Mouse (Mus musculus) hindbrain, embryonic 12.5 days (tissue): ENCODE measurements around the gene Asb7. TPM values are rescaled to one million over a fixed set of nuclear protein-coding genes. Genes with fewer than 3 reads are reported as not detected.

Source experiments
- ATAC-seq: fragments of 200-750 bp; cut with Nextera tagmentation; 2 replicates; pipeline ENCODE4 v1.8.0; 2017; ENCODE audit warnings: moderate TSS enrichment; ENCODE audit not compliant: low FRiP score
- H3K27ac ChIP-seq: fragments of 300-500 bp; sonication (generic); 2 replicates; pipeline ENCODE4 v1.5.1; 2016; ENCODE audit warnings: mild to moderate bottlenecking
- H3K27me3 ChIP-seq: fragments of 300-500 bp; sonication (generic); 2 replicates; pipeline ENCODE4 v1.6.1; 2016; ENCODE audit warnings: mild to moderate bottlenecking
- H3K36me3 ChIP-seq: fragments of 300-500 bp; sonication (generic); 2 replicates; pipeline ENCODE4 v1.6.1; 2016; ENCODE audit warnings: mild to moderate bottlenecking
- H3K4me1 ChIP-seq: fragments of 300-500 bp; sonication (generic); 2 replicates; pipeline ENCODE4 v1.6.1; 2016
- H3K4me2 ChIP-seq: fragments of 300-500 bp; sonication (generic); replicated peaks from 2 replicates; pipeline ENCODE4 v1.6.1; 2016; ENCODE audit warnings: mild to moderate bottlenecking
- H3K4me3 ChIP-seq: fragments of 300-500 bp; sonication (generic); 2 replicates; pipeline ENCODE4 v1.5.1; 2016; ENCODE audit warnings: mild to moderate bottlenecking
- H3K9ac ChIP-seq: fragments of 300-500 bp; sonication (generic); 2 replicates; pipeline ENCODE4 v1.6.1; 2016; ENCODE audit warnings: mild to moderate bottlenecking, moderate library complexity
- H3K9me3 ChIP-seq: fragments of 300-500 bp; sonication (generic); replicated peaks from 2 replicates; pipeline ENCODE4 v1.6.1; 2016; ENCODE audit warnings: mild to moderate bottlenecking
- WGBS: fragments of 180-500 bp; shearing (Covaris S2); methylation state at CpG from one replicate; pipeline ENCODE4 v1.1.7; 2016; 5-methylcytosine and 5-hydroxymethylcytosine counted together
- polyA plus RNA-seq: library from polyadenylated mRNA; unstranded; fragments of >200 nt; fragmentation: Nextera tagmentation; extraction: Ambion mirVana; gene quantifications from 2 replicates; pipeline ENCODE4 v1.2.1, GENCODE M21; 2016

Gene Asb7
- polyA plus RNA-seq, 1 experiment from 2014 or later = 20.6 TPM

DNA sequence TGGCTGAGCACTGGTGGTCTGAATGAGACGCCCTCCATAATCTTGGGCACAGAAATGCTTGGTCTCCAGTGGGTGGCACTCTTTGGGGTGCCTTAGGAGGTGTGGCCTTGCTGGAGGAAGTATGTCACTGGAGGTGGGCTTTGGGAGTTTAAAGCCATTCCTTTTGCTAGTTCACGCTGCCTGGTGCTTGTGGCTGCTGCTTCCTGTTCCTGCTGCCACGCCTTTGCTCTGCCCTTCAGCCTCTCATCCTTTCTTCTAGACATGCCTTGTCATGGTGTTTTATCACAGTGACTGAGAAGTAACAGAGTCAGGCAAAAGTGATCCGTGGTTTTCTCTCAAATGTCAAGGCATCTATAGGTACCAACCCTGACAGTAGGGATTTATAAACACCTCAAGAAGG is 37.2 kb downstream of the Asb7 start:
- Histone ChIP-seq H3K27me3 (no peaks in the 10 kb centered on the region), H3K9ac (no peak overlapping the region), H3K9me3 (no peaks in the 10 kb centered on the region), H3K36me3 (peaks cover 40% of the 10 kb centered on the region), H3K4me1 (no peaks in the 10 kb centered on the region), H3K4me3 (no peak overlapping the region), H3K27ac (no peak overlapping the region), H3K4me2 (no peak overlapping the region)
- 88% methylated on average over 4 of the region's 4 CpGs for WGBS
- ATAC-seq = no peak

DNA sequence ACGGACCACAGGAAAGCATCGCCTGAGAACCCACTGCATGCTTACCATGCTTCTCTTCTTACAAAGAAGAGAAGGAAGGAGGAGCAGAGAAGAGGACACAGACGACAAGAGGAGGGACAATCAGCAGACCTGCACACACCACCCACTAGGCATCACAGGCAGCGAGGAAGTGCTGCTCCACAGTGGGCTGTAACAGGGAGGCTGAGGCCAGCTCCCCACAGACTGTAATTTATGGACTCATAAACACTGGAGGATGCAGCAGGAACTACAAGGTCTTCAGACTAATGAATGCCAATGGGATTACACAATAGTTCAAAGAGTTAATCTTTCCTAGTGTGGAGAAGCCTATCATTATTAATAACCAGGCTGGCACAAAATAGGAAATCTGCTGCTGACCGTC is 38.5 kb downstream of the Asb7 start:
- Histone ChIP-seq H3K36me3 (peaks cover 32% of the 10 kb centered on the region), H3K27ac (no peak overlapping the region), H3K27me3 (no peaks in the 10 kb centered on the region), H3K4me1 (no peaks in the 10 kb centered on the region), H3K9ac (no peak overlapping the region), H3K9me3 (no peaks in the 10 kb centered on the region), H3K4me2 (no peak overlapping the region), H3K4me3 (no peak overlapping the region)
- no peak for ATAC-seq
- WGBS = 82% methylated on average over 5 of the region's 5 CpGs

DNA sequence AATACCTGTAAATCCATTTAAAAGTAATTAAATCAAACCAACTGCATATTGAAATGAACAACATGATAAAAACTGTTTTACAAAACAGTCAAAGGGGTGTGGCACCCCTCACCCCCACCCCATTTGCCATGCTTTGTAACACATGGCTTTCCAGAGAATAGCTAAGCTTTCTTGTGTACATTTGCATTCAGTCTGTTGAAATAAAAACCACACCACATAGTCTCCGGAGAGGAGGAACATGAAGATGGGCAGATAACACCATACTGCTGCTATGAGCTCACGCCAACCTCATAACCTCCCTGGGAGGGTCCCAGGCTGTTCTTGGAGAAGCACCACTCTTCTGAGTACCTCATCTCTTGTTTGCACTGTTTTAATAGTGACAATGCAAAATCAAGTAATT is 40.2 kb downstream of the Asb7 start:
- H3K4me2 ChIP-seq = no peak overlapping the region
- no peaks in the 10 kb centered on the region for H3K9me3 ChIP-seq
- peaks cover 18% of the 10 kb centered on the region; the same call in 1 of the 2 replicates for H3K36me3 ChIP-seq
- no peaks in the 10 kb centered on the region for H3K27me3 ChIP-seq
- no peak for ATAC-seq
- H3K4me3 ChIP-seq = no peak overlapping the region
- H3K4me1 ChIP-seq = no peaks in the 10 kb centered on the region
- no peak overlapping the region for H3K9ac ChIP-seq
- no peak overlapping the region for H3K27ac ChIP-seq
- 94% methylated on average over 2 of the region's 2 CpGs for WGBS

DNA sequence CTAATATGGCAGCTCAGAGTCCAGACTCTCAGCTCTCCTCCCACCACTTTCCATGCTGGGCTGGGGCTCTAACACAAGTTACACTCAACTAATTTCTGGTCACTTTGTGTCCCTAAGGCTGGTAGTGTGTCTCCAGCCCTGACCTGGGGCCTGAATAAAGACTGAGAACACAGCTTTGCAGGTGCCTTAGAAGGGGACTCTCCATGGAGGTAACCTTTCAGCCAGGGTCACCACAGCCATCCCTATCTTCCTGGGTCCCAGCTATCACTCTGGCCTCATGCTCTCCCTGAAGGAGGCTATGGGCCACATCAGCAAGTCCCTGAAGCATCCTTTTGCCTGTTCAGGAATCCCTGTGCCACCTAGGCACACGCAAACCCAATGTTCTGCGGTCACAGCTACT is 43.7 kb downstream of the Asb7 start:
- Histone ChIP-seq H3K27me3 (no peaks in the 10 kb centered on the region), H3K4me1 (no peaks in the 10 kb centered on the region), H3K9ac (no peak overlapping the region), H3K27ac (no peak overlapping the region), H3K4me3 (no peak overlapping the region), H3K4me2 (no peak overlapping the region), H3K9me3 (no peaks in the 10 kb centered on the region), H3K36me3 (peaks cover 23% of the 10 kb centered on the region)
- no peak for ATAC-seq
- 92% methylated on average over 2 of the region's 2 CpGs for WGBS

DNA sequence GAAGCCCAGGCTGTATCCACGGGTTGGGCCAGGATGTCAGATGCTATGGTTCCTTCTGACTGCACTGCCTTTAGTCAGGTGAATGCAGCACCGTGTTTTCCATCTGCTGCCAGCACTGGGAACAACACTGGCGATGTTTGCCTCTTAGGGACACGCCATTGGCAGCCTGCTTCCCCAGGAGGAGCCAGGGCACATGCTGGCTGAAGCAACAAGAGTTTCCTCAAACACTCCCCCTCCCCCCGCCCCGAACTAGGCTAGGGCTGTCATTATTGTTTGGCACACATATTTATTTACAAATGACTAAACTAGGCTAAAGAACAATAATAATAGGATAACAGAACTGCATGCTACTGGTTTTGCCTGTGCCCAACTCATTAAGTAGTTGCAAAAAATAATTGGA is 56.0 kb downstream of the Asb7 start:
- no peaks in the 10 kb centered on the region for H3K27me3 ChIP-seq
- H3K4me1 ChIP-seq = no peaks in the 10 kb centered on the region
- no peak overlapping the region for H3K4me2 ChIP-seq
- H3K36me3 ChIP-seq = no peaks in the 10 kb centered on the region
- no peak overlapping the region for H3K4me3 ChIP-seq
- 71% methylated on average over 6 of the region's 6 CpGs for WGBS
- H3K27ac ChIP-seq = no peak overlapping the region
- H3K9ac ChIP-seq = no peak overlapping the region
- H3K9me3 ChIP-seq = no peaks in the 10 kb centered on the region
- no peak for ATAC-seq

DNA sequence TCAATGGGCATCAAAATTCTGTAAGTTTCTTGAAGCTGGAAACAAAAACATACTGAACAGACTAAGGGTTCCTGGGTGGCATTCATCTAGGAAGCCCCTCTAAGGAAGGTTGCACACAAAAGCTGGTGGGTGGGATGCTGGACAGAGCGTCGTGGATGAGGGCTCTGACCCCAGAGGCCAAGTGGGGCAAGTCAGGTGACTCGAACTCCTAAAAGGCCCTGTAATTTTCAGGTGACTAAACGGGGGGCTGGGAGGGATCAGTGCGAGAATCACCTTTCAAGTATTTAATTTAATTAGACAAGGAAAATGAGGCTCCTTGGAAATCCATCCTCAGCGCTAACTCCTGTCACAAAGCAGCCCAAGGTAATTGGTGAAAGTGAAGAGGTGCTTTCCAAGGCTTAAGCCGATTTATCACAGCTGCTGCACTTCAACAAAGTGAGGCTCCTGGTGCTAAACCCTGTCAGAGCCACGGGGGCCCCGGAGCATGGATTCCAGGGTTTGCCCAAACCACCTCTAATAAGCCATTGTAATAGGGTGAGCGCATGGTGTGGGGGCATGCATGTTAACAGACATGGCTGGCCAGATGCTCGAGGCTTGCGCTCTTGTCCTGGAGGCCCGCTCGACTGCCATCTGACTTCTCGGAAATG is 59.1 kb downstream of the Asb7 start:
- H3K27me3 ChIP-seq = no peaks in the 10 kb centered on the region
- H3K4me2 ChIP-seq = no peak overlapping the region
- H3K9ac ChIP-seq = no peak overlapping the region
- no peaks in the 10 kb centered on the region for H3K4me1 ChIP-seq
- H3K4me3 ChIP-seq = no peak overlapping the region
- H3K36me3 ChIP-seq = no peaks in the 10 kb centered on the region
- 0 out of 2 replicates have a peak, but pooled peaks cover 4% of the 10 kb centered on the region for H3K9me3 ChIP-seq
- no peak for ATAC-seq
- WGBS = 70% methylated on average over 15 of the region's 15 CpGs
- no peak overlapping the region for H3K27ac ChIP-seq

DNA sequence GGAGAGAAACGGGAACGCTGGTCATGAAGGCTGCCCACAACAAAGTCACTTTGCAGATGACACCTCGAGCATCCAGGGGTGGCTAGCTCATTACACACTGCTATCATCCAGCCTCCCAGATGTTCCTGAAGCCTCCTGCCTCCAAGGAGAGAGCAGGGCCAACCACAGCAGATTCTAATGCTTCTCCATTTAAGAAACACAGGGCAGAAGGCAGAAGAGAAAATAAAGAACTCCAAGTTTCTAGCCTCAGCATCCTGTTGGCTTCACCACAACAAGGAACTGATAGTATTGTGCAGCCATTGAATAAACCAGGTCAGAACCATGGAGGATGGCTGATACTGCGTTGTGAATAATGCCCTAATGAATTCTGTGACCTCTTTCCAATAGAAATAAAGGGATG is 60.0 kb downstream of the Asb7 start:
- Histone ChIP-seq H3K4me2 (no peak overlapping the region), H3K4me1 (no peaks in the 10 kb centered on the region), H3K27ac (no peak overlapping the region), H3K36me3 (no peaks in the 10 kb centered on the region), H3K9me3 (0 out of 2 replicates have a peak, but pooled peaks cover 4% of the 10 kb centered on the region), H3K9ac (no peak overlapping the region), H3K4me3 (no peak overlapping the region), H3K27me3 (no peaks in the 10 kb centered on the region)
- no peak for ATAC-seq
- 69% methylated on average over 4 of the region's 4 CpGs for WGBS

DNA sequence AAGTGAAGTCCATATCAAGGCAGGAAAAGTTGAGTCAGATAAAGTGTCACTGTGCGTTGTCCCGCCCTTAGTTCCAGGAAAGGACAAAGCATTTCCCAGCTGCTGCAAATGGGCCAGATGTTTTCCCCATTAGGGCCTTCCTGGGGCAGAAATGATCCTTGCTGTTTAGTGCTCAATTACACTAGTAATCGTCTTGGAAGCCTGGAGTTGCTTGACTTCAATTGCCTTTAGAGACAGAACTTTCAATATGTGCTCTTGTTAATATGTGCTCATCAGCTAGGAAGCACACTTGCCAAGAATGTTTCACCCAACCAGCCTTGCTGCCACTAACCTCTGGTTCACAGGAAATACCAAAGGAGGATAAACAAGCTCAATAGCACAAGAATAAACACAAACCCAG is 66.0 kb downstream of the Asb7 start:
- ATAC-seq = no peak
- H3K27ac ChIP-seq = no peak overlapping the region
- 61% methylated on average over 3 of the region's 3 CpGs for WGBS

DNA sequence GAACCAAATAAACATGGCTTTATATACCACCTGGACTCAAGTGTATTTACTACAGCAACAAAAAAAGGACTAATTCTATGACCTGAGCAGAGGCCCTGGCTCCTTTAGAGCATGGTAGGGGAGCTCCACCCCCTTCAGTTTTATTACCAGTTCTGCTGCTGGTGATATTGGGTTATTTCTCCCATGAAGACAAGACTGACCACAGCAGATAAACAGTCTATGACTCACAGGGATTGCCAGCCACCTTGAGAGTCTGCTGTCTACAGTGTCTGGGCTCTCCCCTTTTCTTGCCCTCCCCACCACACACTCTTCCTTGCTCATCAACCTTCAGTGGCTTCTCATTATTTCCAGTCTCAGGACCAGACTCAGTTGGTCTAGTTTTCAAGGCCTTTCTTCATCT is 87.5 kb downstream of the Asb7 start:
- no peak overlapping the region for H3K27ac ChIP-seq
- no peaks in the 10 kb centered on the region for H3K27me3 ChIP-seq
- no peak for ATAC-seq
- H3K4me3 ChIP-seq = no peak overlapping the region
- no peak overlapping the region for H3K4me2 ChIP-seq
- no peaks in the 10 kb centered on the region for H3K4me1 ChIP-seq
- no peaks in the 10 kb centered on the region for H3K9me3 ChIP-seq
- no peaks in the 10 kb centered on the region for H3K36me3 ChIP-seq
- no peak overlapping the region for H3K9ac ChIP-seq

More for the DNA sequence above, 66.0 kb downstream of the Asb7 start:
- H3K36me3 ChIP-seq = no peaks in the 10 kb centered on the region
- no peak overlapping the region for H3K4me3 ChIP-seq
- 0 out of 2 replicates have a peak, but pooled peaks cover 4% of the 10 kb centered on the region for H3K4me1 ChIP-seq
- no peaks in the 10 kb centered on the region for H3K27me3 ChIP-seq
- H3K9ac ChIP-seq = no peak overlapping the region
- 0 out of 2 replicates have a peak, but pooled peaks cover 4% of the 10 kb centered on the region for H3K9me3 ChIP-seq
- H3K4me2 ChIP-seq = no peak overlapping the region

DNA sequence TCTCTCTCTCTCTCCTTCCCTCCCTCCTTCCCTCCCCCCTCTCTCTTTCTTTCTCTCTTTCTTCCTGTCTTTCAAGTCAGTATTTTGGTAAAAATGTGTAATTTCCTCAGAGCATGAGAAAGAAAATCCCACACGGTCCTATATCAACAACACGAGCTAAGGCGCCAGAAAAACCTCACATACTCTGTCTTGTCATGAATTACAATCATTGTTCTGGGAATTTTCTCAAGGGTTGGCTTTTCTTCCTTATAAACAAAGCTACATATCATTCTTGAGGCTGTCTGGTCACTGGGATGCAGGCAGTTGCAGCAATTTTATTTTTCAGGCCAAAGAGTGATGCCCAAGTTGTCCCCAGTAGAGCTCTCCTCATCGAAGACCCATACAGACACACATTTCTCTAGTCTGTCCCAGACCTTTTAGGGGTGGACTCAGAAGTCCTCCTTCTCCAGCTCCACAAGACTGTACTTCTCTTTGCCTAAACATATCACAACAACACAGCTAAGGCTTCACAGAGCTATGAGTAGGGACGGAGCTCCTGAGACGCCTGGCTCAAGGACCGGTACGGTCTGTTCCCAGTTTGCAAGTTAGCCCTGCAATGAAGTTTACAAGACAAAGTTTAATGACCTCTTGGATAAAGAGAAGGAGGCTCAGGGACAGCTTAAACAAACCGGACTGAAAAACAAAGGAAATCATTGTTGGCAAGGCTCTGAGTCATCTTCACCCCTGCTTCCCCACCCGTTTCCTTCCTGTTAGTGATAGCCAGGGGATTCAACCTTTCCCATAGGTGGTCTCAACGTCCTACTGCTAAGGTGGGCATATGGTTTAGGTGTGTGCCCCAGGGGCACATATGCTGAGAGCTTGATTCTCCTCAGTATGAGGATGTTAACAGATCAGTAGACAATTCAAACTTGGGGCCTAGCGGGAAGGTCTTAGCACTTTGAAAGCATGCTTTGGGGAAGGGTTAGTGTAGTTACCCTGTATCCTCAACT is 88.5 kb downstream of the Asb7 start:
- 80% methylated on average over 12 of the region's 12 CpGs for WGBS
- H3K4me2 ChIP-seq = no peak overlapping the region
- H3K27ac ChIP-seq = no peak overlapping the region
- H3K27me3 ChIP-seq = no peaks in the 10 kb centered on the region
- no peak overlapping the region for H3K4me3 ChIP-seq
- ATAC-seq = no peak
- H3K9ac ChIP-seq = no peak overlapping the region
- H3K9me3 ChIP-seq = no peaks in the 10 kb centered on the region
- H3K36me3 ChIP-seq = no peaks in the 10 kb centered on the region
- H3K4me1 ChIP-seq = no peaks in the 10 kb centered on the region

DNA sequence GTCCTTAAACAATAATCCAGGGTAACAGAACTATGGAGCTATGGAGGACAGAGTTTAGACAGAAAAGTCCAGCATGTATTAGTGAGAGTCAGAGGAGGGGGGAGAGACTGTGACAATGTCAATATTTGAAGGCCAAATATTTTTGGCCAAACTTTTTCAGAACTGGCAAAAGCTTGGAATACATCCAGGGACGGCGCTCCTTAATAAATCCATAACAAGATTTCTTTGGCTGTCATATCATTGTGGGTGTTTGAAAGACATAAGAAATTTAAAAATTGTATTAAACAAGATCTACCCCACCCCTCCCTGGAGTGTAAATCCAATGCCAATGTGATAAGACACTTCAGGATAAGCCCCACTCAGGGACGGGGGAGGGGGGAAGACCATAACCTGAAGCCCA is 89.3 kb downstream of the Asb7 start:
- no peaks in the 10 kb centered on the region for H3K27me3 ChIP-seq
- H3K36me3 ChIP-seq = no peaks in the 10 kb centered on the region
- H3K4me3 ChIP-seq = no peak overlapping the region
- no peak overlapping the region for H3K27ac ChIP-seq
- H3K4me2 ChIP-seq = no peak overlapping the region
- ATAC-seq = no peak
- WGBS = 82% methylated on average over 3 of the region's 3 CpGs
- no peak overlapping the region for H3K9ac ChIP-seq
- no peaks in the 10 kb centered on the region for H3K4me1 ChIP-seq
- no peaks in the 10 kb centered on the region for H3K9me3 ChIP-seq

DNA sequence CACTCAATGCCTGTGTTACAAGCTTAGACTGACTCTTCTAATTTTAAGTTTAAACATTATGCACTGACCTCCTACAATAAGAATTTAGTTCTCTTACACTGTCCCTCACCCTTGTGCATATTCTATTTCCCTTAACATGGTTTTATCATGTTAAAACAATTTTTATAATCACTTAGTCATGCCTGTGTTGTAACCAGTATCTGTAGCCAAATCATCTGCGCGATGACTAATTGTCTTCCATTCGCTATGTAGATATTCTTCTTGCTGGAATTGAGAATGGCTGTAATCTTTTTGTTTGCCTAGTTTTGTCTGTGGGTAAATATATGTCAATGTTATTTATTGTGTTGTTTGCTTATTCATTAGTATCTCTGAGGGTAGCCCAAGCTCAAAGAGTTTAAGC is 91.5 kb downstream of the Asb7 start:
- no peaks in the 10 kb centered on the region for H3K27me3 ChIP-seq
- no peaks in the 10 kb centered on the region for H3K9me3 ChIP-seq
- H3K4me3 ChIP-seq = no peak overlapping the region
- H3K27ac ChIP-seq = no peak overlapping the region
- no peak overlapping the region for H3K9ac ChIP-seq
- WGBS = 96% methylated on average over 3 of the region's 3 CpGs
- no peak for ATAC-seq
- H3K4me2 ChIP-seq = no peak overlapping the region
- no peaks in the 10 kb centered on the region for H3K4me1 ChIP-seq
- H3K36me3 ChIP-seq = no peaks in the 10 kb centered on the region
